Mouse (Mus musculus) retina, embryonic 14.5 days (tissue): ENCODE data around the gene Vmn1r148.
"Not testable (repeated sequence)": the region's sequence is repeated elsewhere in the genome, so short reads cannot be mapped to it uniquely, and the experiment has no call there.

Experiments used
- DNase-seq: peaks from one replicate; pipeline ENCODE4 v3.0.0-alpha.2; 2015; ENCODE audit warnings: low spot score

Vmn1r148 gene

GRCm38 (mm10) chr7:22413283-22413682 is at the start of gene Vmn1r148:
Vmn1r148 (plus strand) TSS chr7:22413583.
- not testable (repeated sequence) for DNase-seq

- DNase-seq = not testable (repeated sequence)
Observed at GRCm38 (mm10) chr7:22370939-22371338, 42.4 kb upstream of the Vmn1r148 start, which contains the start of gene Gm8660. Gm8660 (minus strand) TSS chr7:22371039.

- not testable (repeated sequence) for DNase-seq
Observed at GRCm38 (mm10) chr7:22438129-22438528, 24.7 kb downstream of the Vmn1r148 start, which contains the start of gene Vmn1r149. Vmn1r149 (minus strand) TSS chr7:22438229.

GRCm38 (mm10) chr7:22463975-22464374 is 50.6 kb downstream of the Vmn1r148 start, which contains the start of gene Gm10665:
Gm10665 (minus strand) TSS chr7:22464075.
- DNase-seq = not testable (repeated sequence)
